ENCODE assay signal across 9 mouse cellular contexts in genomic region chr19:45283302-45283701, GRCm38 (mm10). TPM values are rescaled to one million over a fixed set of nuclear protein-coding genes. Genes with fewer than 3 reads are reported as not detected.
A peak's percentile ranks its signal among the peaks of the same experiment; 100 is the strongest.
DNase-seq lines count a peak whose midpoint lies in the region; ATAC-seq and TF ChIP-seq lines count a peak whose summit lies in the region.
"Had no signal": no experiment of that assay in that cellular context is flagged by ENCODE, and none has a peak within 500 bp of the region (broad histone marks: within the 10 kb centered on the region; RNA-seq: fewer than 3 reads in every experiment).

No protein-coding gene starts in this region.

- DNase-seq in right cerebral cortex, adult 18-20 months, result peak; percentile 73
- DNase-seq in right cerebral cortex, postnatal 36 days (ENCODE audit: low spot score in 2 of 2), result no peak
- DNase-seq in brain, embryonic 14.5 days (ENCODE audit: low read depth), result peak; percentile 72
- DNase-seq in fibroblast of lung, adult 2 months (ENCODE audit: low read depth), result peak; percentile 3
- DNase-seq in layer of hippocampus, adult 9-11 months, result peak; percentile 24
- peak; percentile 31 to 44 for DNase-seq in thymus, postnatal 36 days

- 9% methylated on average over 10 of the region's 10 CpGs for WGBS in heart, embryonic 16.5 days

- TF ChIP-seq POLR2A in brain, embryonic 14.5 days (IDR thresholded peaks at IDR 0.05; ENCODE audit: borderline replicate concordance, extremely low read depth, insufficient read depth, insufficient read length, poor library complexity, severe bottlenecking), result no peak

- TF ChIP-seq CTCF in brain, embryonic 14.5 days (IDR thresholded peaks at IDR 0.05; ENCODE audit: borderline replicate concordance, extremely low read depth, insufficient read depth, insufficient read length), result peak; percentile 85

- no peaks in the 10 kb centered on the region for H3K36me3 ChIP-seq in heart, embryonic 16.5 days (ENCODE audit: control insufficient read depth, insufficient read depth)

- peaks cover 5% of the 10 kb centered on the region; the same call in 1 of the 2 replicates for H3K4me1 ChIP-seq in heart, embryonic 16.5 days (ENCODE audit: control insufficient read depth, insufficient read depth, low read length)

- H3K27me3 ChIP-seq in heart, embryonic 16.5 days (ENCODE audit: control insufficient read depth, insufficient read depth, low read length), result 0 out of 2 replicates have a peak, but pooled peaks cover 3% of the 10 kb centered on the region

- no peak overlapping the region; the same call in 1 of the 2 replicates for H3K9ac ChIP-seq in heart, embryonic 16.5 days (ENCODE audit: low read length)

- H3K4me2 ChIP-seq in heart, embryonic 16.5 days (ENCODE audit: low read depth, low read length), result peak overlapping the region; percentile 60

- peak overlapping the region; percentile 32 for H3K4me3 ChIP-seq in heart, embryonic 16.5 days (ENCODE audit: low read length)
- H3K4me3 ChIP-seq: myocyte had no signal

- no peaks in the 10 kb centered on the region for H3K9me3 ChIP-seq in heart, embryonic 16.5 days (replicated peaks; ENCODE audit: control insufficient read depth, low read length)

- no peak overlapping the region for H3K27ac ChIP-seq in heart, embryonic 16.5 days (ENCODE audit: low read length)

- ATAC-seq in heart, embryonic 16.5 days (replicated peaks; ENCODE audit: extremely low read depth, insufficient read depth, low FRiP score), result no peak
- peak; percentile 53; the same call in 1 of the 2 replicates for ATAC-seq in monocyte, adult 5-6 weeks (replicated peaks; ENCODE audit: insufficient number of reproducible peaks, low FRiP score, low TSS enrichment, poor library complexity, severe bottlenecking)

RNA-seq across cellular contexts. Expression of gene Lbx1, which starts 47.7 kb away (rescaled TPM):
- polyA plus RNA-seq in brain, embryonic 14.5 days (2012; rRNA removed), result 0.97 and 8.4 TPM in 2 replicates
- not detected in 2 replicates for polyA plus RNA-seq in heart, embryonic 16.5 days (2015; fragmentation: Nextera tagmentation; extraction: Ambion mirVana)
- not detected in 3 replicates for total RNA-seq in monocyte, adult 5-6 weeks (2017)

Comparison
In these comparisons a context has a peak if more than half of its experiments do, and no peak if none do; other contexts are left out.
1. DNase-seq: peak in right cerebral cortex, adult 18-20 months (single experiment), brain, embryonic 14.5 days (single experiment), fibroblast of lung, adult 2 months (single experiment), layer of hippocampus, adult 9-11 months (single experiment) and thymus, postnatal 36 days (2 of 2); none in right cerebral cortex, postnatal 36 days (0 of 2).